Mouse (Mus musculus) adrenal gland (tissue): ENCODE results near the gene Mien1.

ENCODE experiments used
- intact Hi-C: fragments of 180-260 bp; cut with DNase I; formaldehyde crosslinking; loops from one replicate; pipeline ENCODE4 v1.15.1; 2025

The Mien1 gene

DNA sequence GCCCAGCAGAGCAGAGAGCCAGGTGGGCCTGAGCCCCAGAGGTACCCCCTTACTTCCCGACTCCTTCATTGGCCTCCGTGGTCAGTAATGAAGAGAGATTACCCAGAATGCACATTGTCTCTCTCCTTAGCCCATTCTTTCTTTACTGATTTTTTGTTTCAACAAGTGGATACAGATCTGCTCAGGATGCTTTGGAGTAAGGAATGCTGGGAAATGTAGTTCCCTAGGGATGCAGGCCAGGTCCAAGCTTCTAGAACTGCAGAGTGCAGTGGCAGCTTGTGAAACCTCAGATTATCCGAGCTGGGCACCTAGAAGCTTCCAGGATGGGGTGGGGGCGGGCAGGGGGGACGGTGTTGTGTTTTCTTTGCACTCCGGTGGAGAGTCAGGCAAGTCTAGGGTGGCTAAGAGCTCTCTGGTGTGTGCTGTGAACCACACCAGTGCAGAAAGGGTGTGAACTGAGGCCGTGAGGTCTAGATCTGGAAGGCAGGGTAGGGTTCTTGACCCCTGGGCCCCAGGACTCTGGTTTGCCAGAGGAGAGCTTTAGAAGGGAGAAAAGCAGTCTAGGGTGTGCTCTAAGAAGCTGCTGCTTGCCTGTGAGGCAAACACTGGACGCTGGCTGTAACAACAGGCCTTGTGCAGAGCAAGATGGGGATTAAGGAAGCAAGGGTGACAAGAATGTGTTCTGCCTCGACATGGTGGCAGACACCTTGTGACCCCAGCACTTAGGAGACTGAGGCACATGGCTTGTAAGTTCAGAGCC lies 6.9 kb downstream of the Mien1 start:
- intact Hi-C loops, result no loop called here

DNA sequence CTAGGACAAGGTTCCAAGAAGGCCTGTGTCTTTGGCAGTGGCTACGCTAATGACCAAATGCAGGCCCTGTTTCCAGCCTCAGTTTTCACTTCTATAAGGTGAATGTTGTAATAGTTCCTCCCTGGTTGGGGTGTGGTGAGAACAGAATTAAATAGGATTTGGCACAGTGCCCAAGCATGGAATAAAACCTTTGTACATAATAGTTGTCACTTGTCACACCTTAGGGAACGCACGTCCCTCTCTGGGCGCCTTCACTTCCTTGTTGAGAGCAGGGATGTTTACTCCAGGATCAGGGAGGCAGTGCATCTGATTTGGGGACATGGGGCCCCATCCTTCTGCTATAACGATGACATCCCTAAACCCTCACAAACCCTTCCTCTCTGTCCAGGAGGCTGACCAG lies 10.4 kb downstream of the Mien1 start:
- intact Hi-C loops, result no loop called here

DNA sequence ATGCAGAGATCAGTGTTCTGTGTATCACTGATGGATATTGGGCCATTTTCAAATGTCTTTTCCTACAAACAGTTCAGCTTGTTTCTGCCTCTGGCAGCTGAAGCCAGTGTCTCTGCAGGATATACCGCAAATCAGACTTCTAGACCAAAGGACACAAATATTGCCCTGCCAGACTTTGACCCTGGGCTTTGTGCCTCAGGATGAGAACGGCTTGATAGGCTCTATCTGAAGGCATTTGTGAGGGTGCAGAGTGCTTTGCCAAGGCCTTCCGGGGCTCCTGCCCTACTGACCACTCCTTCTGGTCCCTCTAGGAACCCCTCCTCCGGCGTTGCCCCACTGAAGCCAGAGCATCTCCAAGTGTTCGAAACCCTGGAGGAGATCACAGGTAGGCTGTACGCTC lies 12.2 kb downstream of the Mien1 start:
- intact Hi-C loops, result no loop called here

DNA sequence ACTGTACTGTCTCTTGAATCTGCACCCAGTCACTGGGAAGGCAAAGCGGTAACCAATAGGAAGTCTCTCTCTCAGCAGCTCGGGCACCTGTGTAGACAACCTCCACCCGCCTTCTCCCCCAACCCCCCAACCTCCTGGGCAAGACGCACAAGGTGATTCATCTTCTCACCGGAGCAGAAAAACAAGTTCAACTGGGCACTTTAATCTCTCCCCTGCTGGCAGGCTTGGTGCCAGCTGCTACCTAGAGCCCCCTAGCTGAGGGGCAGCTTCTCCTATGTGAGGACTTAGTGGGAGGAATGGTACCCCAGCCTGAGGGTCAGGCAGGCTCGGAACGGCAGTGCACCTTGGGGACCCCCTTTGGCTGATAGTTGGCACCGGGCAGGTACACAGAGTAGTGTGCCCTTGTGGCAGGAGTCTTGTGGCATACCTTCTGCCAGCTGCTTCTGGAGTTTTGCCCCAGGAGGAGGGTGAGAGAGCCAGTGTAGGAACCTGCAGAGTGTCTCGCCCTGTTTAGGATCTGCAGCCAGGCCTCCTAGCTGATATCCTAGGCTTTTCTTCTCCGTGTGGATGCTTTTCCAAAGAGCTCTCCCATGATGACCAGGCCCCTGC lies 19.7 kb downstream of the Mien1 start:
- intact Hi-C loops, result no loop called here

DNA sequence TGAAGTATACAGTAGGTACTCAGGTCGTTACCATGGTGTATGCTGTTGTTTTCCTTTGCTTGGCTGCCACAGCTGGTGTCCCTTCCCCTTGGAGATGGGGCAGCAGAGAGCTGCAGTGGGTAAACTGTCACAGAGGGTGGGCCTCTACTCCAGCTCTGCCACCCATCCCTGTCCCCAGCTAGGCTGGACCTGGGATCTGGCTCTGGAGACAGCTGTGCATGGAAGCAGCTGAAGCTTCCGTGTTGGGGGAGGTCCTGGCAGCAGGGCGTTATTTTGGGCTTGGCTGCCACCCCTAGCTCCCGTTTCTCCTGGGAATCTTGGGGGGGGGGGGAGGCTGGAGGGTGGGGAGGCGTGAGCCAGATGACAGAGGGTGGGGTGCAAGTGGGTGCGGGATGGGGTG lies 20.5 kb downstream of the Mien1 start:
- intact Hi-C loops, result no loop called here

DNA sequence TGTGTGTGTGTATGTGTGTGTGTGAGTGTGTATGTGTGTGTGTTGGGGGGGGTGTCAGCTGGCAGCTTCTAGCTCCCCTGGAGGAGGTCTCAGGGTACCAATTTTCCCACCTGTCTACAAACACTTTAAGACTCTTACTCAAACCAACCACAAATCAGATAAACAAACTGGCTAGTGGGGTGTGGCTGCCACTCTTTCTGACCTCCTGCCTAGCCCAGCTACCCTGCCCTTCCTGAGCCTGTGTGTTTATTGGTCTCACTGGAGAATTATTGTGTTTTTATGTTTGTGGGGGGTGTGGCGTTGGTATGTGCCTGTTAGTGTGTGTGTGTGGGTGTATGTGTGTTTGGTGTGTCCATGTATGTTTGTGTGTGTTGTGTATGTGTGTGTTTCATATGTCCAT lies 21.7 kb downstream of the Mien1 start:
- intact Hi-C loops, result no loop called here

DNA sequence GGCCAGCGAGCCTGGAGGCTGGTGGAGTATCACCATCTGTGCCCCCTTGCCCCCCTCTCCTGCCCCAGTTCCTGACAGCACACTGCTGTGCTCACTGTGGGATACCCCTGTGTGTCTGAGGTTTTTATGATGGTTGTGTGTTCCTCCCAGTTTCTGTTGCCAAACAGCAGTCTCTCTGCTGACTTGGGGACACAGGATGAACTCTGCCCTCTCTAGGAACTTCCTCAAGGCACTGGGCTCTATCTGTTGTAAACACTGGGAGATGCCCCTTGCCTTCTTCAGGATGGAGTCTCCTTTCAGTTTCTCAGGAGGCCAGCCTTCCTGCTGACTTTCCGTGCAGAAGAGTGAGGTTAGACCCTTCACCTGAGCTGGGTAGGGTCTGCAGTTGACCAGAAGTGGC lies 24.6 kb downstream of the Mien1 start:
- intact Hi-C loops, result no loop called here

- intact Hi-C loops, result loop anchor here (2.0 kb wide), 1 partner anchor 23 kb away; no protein-coding TSS in a partner anchor
These were observed 25.1 kb downstream of the Mien1 start for GRCm38 (mm10) chr11:98413731-98414130.

DNA sequence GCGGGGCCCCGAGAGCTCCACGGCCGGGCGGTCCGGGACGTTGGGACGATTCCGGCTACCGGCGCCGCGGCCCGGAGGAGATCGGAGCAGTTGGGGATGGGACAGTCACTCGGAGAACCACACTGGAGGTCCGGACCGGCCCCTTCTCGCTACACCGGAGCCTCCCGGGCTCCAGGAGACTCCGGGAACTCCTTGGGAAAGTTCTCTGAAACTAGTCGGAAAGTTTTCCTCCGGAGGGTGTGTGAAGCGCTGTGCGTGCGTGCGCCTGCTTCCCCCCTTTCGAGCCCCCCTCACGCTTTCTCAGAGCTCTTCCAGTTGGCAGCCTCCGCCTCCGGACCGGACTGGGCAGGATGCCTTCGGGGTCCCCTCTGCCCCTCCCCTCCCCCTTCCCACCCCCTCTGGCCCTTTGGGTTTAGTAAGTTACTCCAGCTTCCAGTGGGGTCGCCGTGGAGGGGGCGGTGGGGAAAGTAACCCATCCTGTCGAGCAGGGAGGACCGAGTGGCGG lies 25.9 kb downstream of the Mien1 start:
- intact Hi-C loops, result loop anchor here (2.0 kb wide), 1 partner anchor 24 kb away; no protein-coding TSS in a partner anchor

DNA sequence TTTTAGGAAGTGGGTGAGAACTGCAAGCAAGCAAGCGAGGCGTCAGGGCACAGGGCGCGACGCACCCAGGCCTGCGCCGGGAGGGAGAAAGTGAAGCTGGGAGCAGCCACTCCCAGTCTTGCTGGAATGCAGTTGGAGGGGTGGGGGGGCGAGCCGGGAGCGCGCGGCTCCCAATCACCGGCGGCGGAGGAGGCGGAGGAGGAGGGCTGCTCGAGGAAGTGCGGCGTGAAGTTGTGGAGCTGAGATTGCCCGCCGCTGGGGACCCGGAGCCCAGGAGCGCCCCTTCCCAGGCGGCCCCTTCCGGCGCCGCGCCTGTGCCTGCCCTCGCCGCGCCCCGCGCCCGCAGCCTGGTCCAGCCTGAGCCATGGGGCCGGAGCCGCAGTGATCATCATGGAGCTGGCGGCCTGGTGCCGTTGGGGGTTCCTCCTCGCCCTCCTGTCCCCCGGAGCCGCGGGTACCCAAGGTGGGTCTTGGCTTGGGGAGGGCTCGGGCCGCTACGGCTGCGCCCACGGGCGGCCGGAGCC lies 26.5 kb downstream of the Mien1 start, which contains the start of gene Erbb2:
TSS of gene Erbb2 (plus strand) at position 198 of the 524 bp plus-strand sequence.
- intact Hi-C loops, result loop anchor here (2.0 kb wide), 1 partner anchor 24 kb away; no protein-coding TSS in a partner anchor

DNA sequence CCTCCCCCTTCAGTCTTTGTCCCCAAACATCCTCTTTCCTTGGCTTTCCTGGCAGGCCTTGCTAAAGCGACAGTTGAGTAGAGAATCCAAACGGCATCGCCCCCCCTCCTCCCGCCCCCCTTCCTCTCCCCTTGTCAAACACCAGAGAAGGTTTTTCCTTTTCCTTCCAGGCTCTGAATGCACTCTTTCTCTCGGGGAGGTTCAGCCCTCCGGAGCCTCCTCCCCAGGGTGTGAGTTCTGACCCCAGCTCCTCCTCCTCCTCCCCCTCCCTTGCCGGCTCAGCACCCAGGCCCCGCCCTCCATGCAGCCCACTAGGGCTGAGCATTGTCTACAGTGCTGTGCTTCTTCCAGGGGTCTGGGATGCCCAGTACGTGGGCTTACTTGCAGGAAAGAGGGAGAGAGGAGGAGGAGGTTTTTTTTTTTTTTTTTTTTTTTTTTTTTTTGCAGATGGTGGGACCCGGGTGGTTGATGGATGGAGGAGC lies 29.4 kb downstream of the Mien1 start:
- intact Hi-C loops, result no loop called here

GRCm38 (mm10) chr11:98408872-98409271 lies 29.9 kb downstream of the Mien1 start:
- intact Hi-C loops, result no loop called here

DNA sequence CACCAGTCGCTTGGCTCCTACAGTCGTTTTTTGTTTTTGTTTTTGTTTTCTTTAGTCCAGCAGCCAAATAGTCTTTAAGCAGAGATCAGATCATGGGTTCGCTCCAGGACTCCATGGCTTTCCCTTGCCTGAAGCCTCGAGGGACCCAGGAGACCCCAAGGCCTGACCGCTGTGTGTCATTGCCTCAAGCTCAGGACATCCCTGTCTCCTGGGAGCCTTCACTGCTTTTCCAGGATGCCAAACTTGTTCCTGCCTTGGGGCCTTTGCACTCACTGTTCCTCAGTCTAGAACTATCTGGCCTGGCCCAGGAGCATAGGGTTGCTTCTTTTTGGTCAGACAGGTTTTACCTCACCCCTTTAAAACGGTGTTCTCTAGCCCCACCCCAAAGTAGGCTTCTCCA lies 32.2 kb downstream of the Mien1 start:
- intact Hi-C loops, result no loop called here

GRCm38 (mm10) chr11:98400816-98401215 lies 38.0 kb downstream of the Mien1 start:
- intact Hi-C loops, result no loop called here

DNA sequence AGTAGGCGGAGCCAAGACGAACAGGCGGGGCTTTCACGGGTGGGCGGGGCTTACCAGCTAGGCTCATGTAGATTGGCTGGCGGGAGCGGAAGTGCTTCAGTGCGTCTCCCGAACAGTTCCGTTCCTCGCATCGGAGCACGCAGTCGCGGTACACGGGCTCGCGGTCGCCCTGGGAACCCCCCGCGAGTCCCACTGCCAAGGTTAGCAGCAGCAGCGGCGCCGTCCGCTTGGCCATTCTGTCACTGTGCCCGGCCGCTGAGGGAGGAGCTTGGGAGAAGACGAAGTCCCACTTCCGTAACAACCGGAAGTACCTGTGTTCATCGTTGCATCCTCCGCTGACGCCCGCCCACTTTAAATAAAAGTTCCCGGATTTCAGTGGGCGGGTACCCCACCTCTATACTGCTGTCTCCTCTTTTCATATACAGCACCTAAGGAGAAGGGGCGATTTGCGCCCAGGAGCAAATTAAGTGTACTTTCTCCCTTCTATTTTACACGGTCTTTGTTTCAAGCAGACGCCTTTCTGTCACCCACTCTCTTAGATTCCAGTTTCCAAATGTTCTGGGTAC lies 38.5 kb downstream of the Mien1 start, which contains the start of gene Pgap3:
TSS of gene Pgap3 (minus strand) at position 330 of the 566 bp plus-strand sequence.
- intact Hi-C loops, result no loop called here

- intact Hi-C loops, result no loop called here
These were observed 40.8 kb downstream of the Mien1 start for GRCm38 (mm10) chr11:98397946-98398345.

DNA sequence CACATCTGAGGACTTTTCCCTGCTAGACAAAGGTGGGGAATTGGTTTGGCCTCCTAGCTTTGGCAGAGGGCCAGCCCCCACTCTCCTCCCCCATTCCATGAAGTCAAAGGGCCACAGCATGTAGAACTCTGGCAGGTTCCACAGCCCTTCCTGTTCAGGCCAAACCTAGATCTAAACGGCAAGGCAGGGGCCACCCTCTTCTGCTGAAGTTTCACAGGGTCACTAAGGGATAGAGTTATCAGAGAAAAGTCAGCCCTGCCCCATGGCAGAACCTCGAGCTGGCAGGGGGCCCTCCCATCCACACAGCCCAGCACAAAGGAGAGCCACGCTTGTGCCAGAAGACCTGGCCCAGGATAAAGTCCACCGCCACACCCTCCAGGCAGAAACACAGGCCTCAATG lies 43.8 kb downstream of the Mien1 start:
- intact Hi-C loops, result no loop called here

- intact Hi-C loops, result no loop called here
These were observed 44.5 kb downstream of the Mien1 start for GRCm38 (mm10) chr11:98394301-98394700.

DNA sequence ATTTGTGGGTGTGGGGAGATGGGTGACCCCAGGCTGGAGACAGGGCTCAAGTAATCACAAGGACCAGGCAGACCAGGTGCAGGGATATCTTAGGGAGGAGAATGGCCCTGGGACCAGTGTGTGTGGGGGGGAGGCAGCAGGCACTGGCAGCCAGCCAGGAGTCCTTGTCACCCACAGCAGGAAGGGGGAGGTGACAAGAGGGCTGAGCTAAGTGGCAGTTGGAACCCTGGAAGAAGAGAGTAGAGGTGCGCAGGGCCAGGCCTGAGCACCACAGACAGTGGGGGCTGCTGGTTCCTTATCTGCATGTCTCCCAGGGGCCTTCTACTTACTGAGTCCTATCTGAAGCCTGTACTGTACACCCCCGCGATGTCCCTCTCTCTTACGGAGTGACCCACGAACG lies 45.5 kb downstream of the Mien1 start:
- intact Hi-C loops, result no loop called here

DNA sequence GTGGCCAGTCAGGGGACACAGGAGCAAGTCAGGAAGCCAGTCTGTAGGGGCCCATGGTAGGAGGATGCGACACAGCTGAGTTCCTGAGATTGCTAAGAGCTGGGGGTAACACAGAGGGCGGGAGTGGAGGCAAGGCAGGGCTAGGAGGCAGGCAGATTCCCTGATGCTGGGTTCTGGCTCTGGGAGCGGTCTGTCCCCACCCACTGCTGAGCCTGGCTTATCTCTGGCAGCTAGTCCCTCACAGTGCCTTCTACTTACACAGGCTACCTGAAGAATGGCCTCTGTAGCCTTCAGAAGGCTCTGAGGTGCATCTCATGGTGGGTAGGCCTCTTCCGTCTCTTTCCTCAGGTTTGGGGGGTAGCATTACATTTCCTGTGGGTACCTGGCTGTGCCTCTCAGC lies 46.1 kb downstream of the Mien1 start:
- intact Hi-C loops, result no loop called here

- intact Hi-C loops, result no loop called here
These were observed 46.8 kb downstream of the Mien1 start for GRCm38 (mm10) chr11:98392034-98392433.

DNA sequence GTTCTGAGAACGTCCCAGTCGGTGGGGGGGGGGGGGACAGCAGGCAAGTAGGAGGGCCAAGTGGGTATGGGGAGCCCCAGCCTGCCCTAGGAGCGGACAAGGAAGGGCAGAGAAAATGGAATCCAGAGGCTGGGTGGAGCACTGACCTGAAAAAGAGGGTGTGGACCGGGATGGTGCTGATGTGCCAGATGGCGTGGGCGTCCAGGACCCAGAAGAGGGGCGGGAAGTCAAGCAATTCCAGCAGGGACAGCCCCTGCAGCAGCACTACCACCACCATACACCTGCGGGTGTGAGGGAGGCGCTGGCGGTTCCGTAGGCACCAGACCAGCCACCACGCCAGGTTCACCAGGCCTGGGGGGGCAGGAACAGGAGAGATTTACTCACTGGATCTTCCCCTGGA lies 48.6 kb downstream of the Mien1 start:
- intact Hi-C loops, result no loop called here
